In genomic region chr9:47749160-47749559, GRCm38 (mm10) we compare ENCODE assay signal across 19 mouse cellular contexts.
"Had no signal": no experiment of that assay in that cellular context is flagged by ENCODE, and none has a peak within 500 bp of the region (broad histone marks: within the 10 kb centered on the region; RNA-seq: fewer than 3 reads in every experiment).

No protein-coding gene starts in this region.

- H3K4me3 ChIP-seq: midbrain, embryonic 10.5 days; midbrain, embryonic 12.5 days; myocyte; neural tube, embryonic 13.5 days; neural tube, embryonic 15.5 days had no signal

- DNase-seq: lung, adult 18-20 months; lung, embryonic 14.5 days; lung, postnatal 10 days; lung, postnatal 4 days; midbrain, embryonic 14.5 days; retina, postnatal 1 day; right cerebral cortex, adult 18-20 months; right cerebral cortex, postnatal 25 days; right cerebral cortex, postnatal 4 days; spleen, adult 18-20 months; thymus, adult 18-20 months; thymus, postnatal 14 days; thymus, postnatal 36 days had no signal

- H3K27ac ChIP-seq: midbrain, embryonic 10.5 days; midbrain, embryonic 12.5 days; neural tube, embryonic 13.5 days; neural tube, embryonic 15.5 days had no signal

- ATAC-seq: midbrain, embryonic 16.5 days had no signal
